Mouse (Mus musculus): Measurements from ENCODE around the gene Plek. TPM values are rescaled to one million over a fixed set of nuclear protein-coding genes. Genes with fewer than 3 reads are reported as not detected.

Gene Plek
- total and polyA plus RNA-seq, 2 experiments from 2014 or later: 3.3 to 4.0 TPM

GRCm38 (mm10) chr11:16992880-16993279 lies 59.3 kb downstream of the Plek start:
- 83% methylated on average over 6 of the region's 6 CpGs for WGBS
- peaks cover 5% of the 10 kb centered on the region; the same call in 1 of the 2 replicates for H3K36me3 ChIP-seq (ENCODE audit: insufficient read depth, low read length)

GRCm38 (mm10) chr11:16989885-16990284 lies 62.3 kb downstream of the Plek start:
- Histone ChIP-seq H3K27me3 (ENCODE audit: insufficient read depth, low read length) (no peaks in the 10 kb centered on the region), H3K9ac (replicated peaks; ENCODE audit: low read length) (no peak overlapping the region), H3K4me2 (ENCODE audit: low read depth, low read length) (no peak overlapping the region), H3K27ac (no peak overlapping the region), H3K9me3 (ENCODE audit: low read length) (no peaks in the 10 kb centered on the region), H3K36me3 (ENCODE audit: insufficient read depth, low read length) (peaks cover 5% of the 10 kb centered on the region; the same call in 1 of the 2 replicates), H3K4me1 (ENCODE audit: insufficient read depth, low read length) (no peaks in the 10 kb centered on the region), H3K4me3 (ENCODE audit: low read length) (no peak overlapping the region)
- ATAC-seq (no peak), DNase-seq (ENCODE audit: low spot score) (no peak)
- TF ChIP-seq CTCF (IDR thresholded peaks at IDR 0.05; ENCODE audit: low read depth): no peak
- 92% methylated on average over 5 of the region's 5 CpGs for WGBS

More at GRCm38 (mm10) chr11:16992880-16993279, 59.3 kb downstream of the Plek start:
- ATAC-seq (no peak), DNase-seq (ENCODE audit: low spot score) (no peak)
- Histone ChIP-seq H3K4me3 (ENCODE audit: low read length) (no peak overlapping the region), H3K27ac (no peak overlapping the region), H3K27me3 (ENCODE audit: insufficient read depth, low read length) (no peaks in the 10 kb centered on the region), H3K9ac (replicated peaks; ENCODE audit: low read length) (no peak overlapping the region), H3K4me2 (ENCODE audit: low read depth, low read length) (no peak overlapping the region), H3K9me3 (ENCODE audit: low read length) (no peaks in the 10 kb centered on the region), H3K4me1 (ENCODE audit: insufficient read depth, low read length) (no peaks in the 10 kb centered on the region)
- TF ChIP-seq CTCF (IDR thresholded peaks at IDR 0.05; ENCODE audit: low read depth): no peak

- no peak for TF ChIP-seq CTCF (IDR thresholded peaks at IDR 0.05; ENCODE audit: low read depth)
- Histone ChIP-seq H3K4me2 (ENCODE audit: low read depth, low read length) (no peak overlapping the region), H3K27ac (no peak overlapping the region), H3K27me3 (ENCODE audit: insufficient read depth, low read length) (no peaks in the 10 kb centered on the region), H3K36me3 (ENCODE audit: insufficient read depth, low read length) (peaks cover 5% of the 10 kb centered on the region; the same call in 1 of the 2 replicates), H3K9ac (replicated peaks; ENCODE audit: low read length) (no peak overlapping the region), H3K4me1 (ENCODE audit: insufficient read depth, low read length) (no peaks in the 10 kb centered on the region), H3K9me3 (ENCODE audit: low read length) (no peaks in the 10 kb centered on the region), H3K4me3 (ENCODE audit: low read length) (no peak overlapping the region)
- DNase-seq (ENCODE audit: low spot score): no peak
- ATAC-seq: no peak
- WGBS: 87% methylated on average over 6 of the region's 6 CpGs
Measured at GRCm38 (mm10) chr11:16987745-16988328, 64.3 kb downstream of the Plek start.

GRCm38 (mm10) chr11:16986550-16987187 lies 65.5 kb downstream of the Plek start:
- 95% methylated on average over 7 of the region's 7 CpGs for WGBS
- H3K4me1 ChIP-seq (ENCODE audit: insufficient read depth, low read length): no peaks in the 10 kb centered on the region
- H3K9me3 ChIP-seq (ENCODE audit: low read length): no peaks in the 10 kb centered on the region
- no peak overlapping the region for H3K4me2 ChIP-seq (ENCODE audit: low read depth, low read length)
- ATAC-seq (no peak), DNase-seq (ENCODE audit: low spot score) (no peak)
- no peaks in the 10 kb centered on the region for H3K36me3 ChIP-seq (ENCODE audit: insufficient read depth, low read length)
- no peak for TF ChIP-seq CTCF (IDR thresholded peaks at IDR 0.05; ENCODE audit: low read depth)
- no peak overlapping the region for H3K9ac ChIP-seq (replicated peaks; ENCODE audit: low read length)
- H3K27ac ChIP-seq: no peak overlapping the region
- H3K27me3 ChIP-seq (ENCODE audit: insufficient read depth, low read length): no peaks in the 10 kb centered on the region
- no peak overlapping the region for H3K4me3 ChIP-seq (ENCODE audit: low read length)

GRCm38 (mm10) chr11:16978161-16978707 lies 73.9 kb downstream of the Plek start:
- ATAC-seq (no peak), DNase-seq (ENCODE audit: low spot score) (no peak)
- WGBS: 92% methylated on average over 5 of the region's 5 CpGs
- no peaks in the 10 kb centered on the region for H3K27me3 ChIP-seq (ENCODE audit: insufficient read depth, low read length)
- no peak overlapping the region for H3K9ac ChIP-seq (replicated peaks; ENCODE audit: low read length)
- no peak for TF ChIP-seq CTCF (IDR thresholded peaks at IDR 0.05; ENCODE audit: low read depth)
- no peak overlapping the region for H3K4me3 ChIP-seq (ENCODE audit: low read length)
- no peaks in the 10 kb centered on the region for H3K9me3 ChIP-seq (ENCODE audit: low read length)
- no peaks in the 10 kb centered on the region; the same call in 1 of the 2 replicates for H3K36me3 ChIP-seq (ENCODE audit: insufficient read depth, low read length)
- H3K4me1 ChIP-seq (ENCODE audit: insufficient read depth, low read length): no peaks in the 10 kb centered on the region
- no peak overlapping the region for H3K27ac ChIP-seq
- H3K4me2 ChIP-seq (ENCODE audit: low read depth, low read length): no peak overlapping the region

- Histone ChIP-seq H3K9me3 (ENCODE audit: low read length) (no peaks in the 10 kb centered on the region), H3K36me3 (ENCODE audit: insufficient read depth, low read length) (no peaks in the 10 kb centered on the region; the same call in 1 of the 2 replicates), H3K4me2 (ENCODE audit: low read depth, low read length) (no peak overlapping the region), H3K27ac (no peak overlapping the region), H3K27me3 (ENCODE audit: insufficient read depth, low read length) (no peaks in the 10 kb centered on the region), H3K9ac (replicated peaks; ENCODE audit: low read length) (no peak overlapping the region), H3K4me1 (ENCODE audit: insufficient read depth, low read length) (no peaks in the 10 kb centered on the region), H3K4me3 (ENCODE audit: low read length) (no peak overlapping the region)
- no peak for DNase-seq (ENCODE audit: low spot score)
- WGBS: 77% methylated on average over 2 of the region's 2 CpGs
- no peak for TF ChIP-seq CTCF (IDR thresholded peaks at IDR 0.05; ENCODE audit: low read depth)
- ATAC-seq: no peak
Measured at GRCm38 (mm10) chr11:16977611-16978010, 74.6 kb downstream of the Plek start.

- no peak for TF ChIP-seq CTCF (IDR thresholded peaks at IDR 0.05; ENCODE audit: low read depth)
- H3K36me3 ChIP-seq (ENCODE audit: insufficient read depth, low read length): no peaks in the 10 kb centered on the region; the same call in 1 of the 2 replicates
- no peak overlapping the region for H3K4me2 ChIP-seq (ENCODE audit: low read depth, low read length)
- no peak overlapping the region for H3K4me3 ChIP-seq (ENCODE audit: low read length)
- no peaks in the 10 kb centered on the region for H3K9me3 ChIP-seq (ENCODE audit: low read length)
- ATAC-seq (no peak), DNase-seq (ENCODE audit: low spot score) (no peak)
- no peaks in the 10 kb centered on the region for H3K27me3 ChIP-seq (ENCODE audit: insufficient read depth, low read length)
- 88% methylated on average over 4 of the region's 4 CpGs for WGBS
- no peaks in the 10 kb centered on the region for H3K4me1 ChIP-seq (ENCODE audit: insufficient read depth, low read length)
- no peak overlapping the region for H3K27ac ChIP-seq
- no peak overlapping the region for H3K9ac ChIP-seq (replicated peaks; ENCODE audit: low read length)
Measured at GRCm38 (mm10) chr11:16976937-16977336, 75.2 kb downstream of the Plek start.
